ENCODE assay signal across 20 mouse cellular contexts in the genomic region with DNA sequence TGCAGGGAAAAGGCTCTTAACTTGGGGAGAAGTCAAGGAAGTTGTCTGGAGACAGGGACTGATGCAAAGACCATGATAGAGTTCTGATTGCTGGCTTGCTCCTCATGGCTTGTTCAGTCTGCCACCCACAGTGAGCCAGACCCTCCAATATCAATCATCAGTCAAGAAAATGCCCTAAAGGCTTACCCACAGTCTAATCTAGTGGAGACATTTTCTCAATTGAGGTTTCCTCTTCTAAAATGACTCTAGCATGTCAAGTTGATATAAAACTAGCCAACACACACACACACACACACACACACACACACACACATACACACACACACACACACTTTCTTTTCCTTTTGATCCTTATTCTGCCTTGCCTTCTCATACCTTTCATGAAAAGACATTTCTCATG.
DNase-seq lines count a peak whose midpoint lies in the region; ATAC-seq lines count a peak whose summit lies in the region.
"Had no signal": no experiment of that assay in that cellular context is flagged by ENCODE, and none has a peak within 500 bp of the region (broad histone marks: within the 10 kb centered on the region; RNA-seq: fewer than 3 reads in every experiment).

No protein-coding gene starts in this region.

- peak; percentile 29 for DNase-seq in heart, adult 11 months
- no peak for DNase-seq in heart, postnatal 10 days
- DNase-seq in 416B (ENCODE audit: low read depth): peak; percentile 66
- DNase-seq in adrenal gland, adult 8-10 months: no peak
- no peak for DNase-seq in cerebellum, postnatal 10 days
- DNase-seq: adrenal gland, adult 2 months; adrenal gland, postnatal 10 days; adrenal gland, postnatal 14 days; adrenal gland, postnatal 25 days; adrenal gland, postnatal 36 days; B cell, adult 2 months; cerebellum, adult 11 months; cerebellum, adult 11-12 months; cerebellum, adult 18-20 months; cerebellum, adult 2 months; cerebellum, adult 8-10 months had no signal

- intact Hi-C loops in heart, postnatal 10 days (cut with DNase I): no loop called here

- ATAC-seq in common myeloid progenitor, adult 5-6 weeks (replicated peaks; ENCODE audit: low read depth, poor library complexity, severe bottlenecking): peak; percentile 54
- ATAC-seq: activated CD4-positive, CD25-positive, alpha-beta regulatory T cell, adult 4 months; CD4-positive, CD25-positive, alpha-beta regulatory T cell, adult 4 months; Patski had no signal

Comparison
In these comparisons a context has a peak if more than half of its experiments do, and no peak if none do; other contexts are left out.
1. DNase-seq: peak in heart, adult 11 months (single experiment) and 416B (single experiment); none in heart, postnatal 10 days (0 of 2), adrenal gland, adult 8-10 months (single experiment) and cerebellum, postnatal 10 days (0 of 2).